Mouse (Mus musculus) erythroblast, embryonic 14.5 days (primary cell): ENCODE results near the gene Ttc14.

Experiments
- GATA1 ChIP-seq: IDR thresholded peaks from 2 replicates; pipeline ENCODE4 v1.6.1; 2012; ENCODE audit warnings: low read length, inconsistent platforms, mixed read lengths
- TAL1 ChIP-seq: IDR thresholded peaks from 3 replicates; pipeline ENCODE4 v1.6.1; 2012; ENCODE audit warnings: low read length, inconsistent platforms, mixed read lengths

DNA sequence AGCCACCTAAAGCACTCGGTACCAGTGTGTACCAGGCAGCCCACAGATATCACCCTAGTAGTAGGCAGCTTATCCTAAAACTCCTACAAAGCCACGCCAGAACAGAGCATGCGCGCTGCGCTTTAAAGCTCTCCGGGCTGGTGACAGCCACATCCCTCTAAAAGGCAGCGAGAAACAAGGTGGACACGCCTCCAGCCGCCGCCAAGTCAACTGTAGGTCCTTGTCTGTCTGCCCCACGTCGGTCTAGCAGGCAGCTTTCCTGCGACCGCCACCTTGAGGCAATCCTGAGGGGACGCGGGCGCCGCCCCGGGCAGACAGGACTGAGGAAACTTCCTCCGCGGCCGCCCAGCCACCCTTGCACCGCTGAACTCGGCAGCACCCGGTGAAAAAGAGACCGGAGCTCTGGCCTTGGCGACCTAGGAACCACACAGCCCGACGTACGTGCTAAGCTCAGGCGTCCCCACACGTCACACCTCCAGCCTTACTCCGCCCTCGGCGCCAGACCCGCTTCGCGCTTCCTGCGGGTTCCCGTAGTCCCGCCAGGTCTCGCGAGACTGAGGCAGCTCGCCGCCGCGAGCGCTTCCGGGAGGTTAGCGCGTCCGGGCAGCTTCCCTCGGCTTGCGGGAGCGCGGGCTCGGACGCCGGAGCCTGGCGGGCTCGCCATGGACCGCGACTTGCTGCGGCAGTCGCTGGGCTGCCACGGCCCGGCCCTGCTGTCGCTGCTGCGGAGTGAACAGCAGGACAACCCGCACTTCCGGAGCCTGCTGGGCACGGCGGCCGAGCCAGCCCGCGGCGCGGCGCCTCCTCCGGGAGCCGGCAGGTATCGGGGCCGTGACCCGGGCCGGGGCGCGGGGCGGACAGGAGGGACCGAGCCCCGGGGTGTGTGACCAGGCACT lies at the start of gene Ttc14:
- TF ChIP-seq GATA1: no peak
- TF ChIP-seq TAL1: no peak
